Mouse (Mus musculus): ENCODE measurements around the gene Gal3st3.

The Gal3st3 gene

GRCm38 (mm10) chr19:5297903-5298800, at the start of gene Gal3st3:
Gene Gal3st3 (plus strand): TSS chr19:5298331.
- DNase-seq (ENCODE audit: low spot score): no peak

GRCm38 (mm10) chr19:5257140-5257539, 41.0 kb upstream of the Gal3st3 start:
- DNase-seq (ENCODE audit: low spot score): no peak

DNA sequence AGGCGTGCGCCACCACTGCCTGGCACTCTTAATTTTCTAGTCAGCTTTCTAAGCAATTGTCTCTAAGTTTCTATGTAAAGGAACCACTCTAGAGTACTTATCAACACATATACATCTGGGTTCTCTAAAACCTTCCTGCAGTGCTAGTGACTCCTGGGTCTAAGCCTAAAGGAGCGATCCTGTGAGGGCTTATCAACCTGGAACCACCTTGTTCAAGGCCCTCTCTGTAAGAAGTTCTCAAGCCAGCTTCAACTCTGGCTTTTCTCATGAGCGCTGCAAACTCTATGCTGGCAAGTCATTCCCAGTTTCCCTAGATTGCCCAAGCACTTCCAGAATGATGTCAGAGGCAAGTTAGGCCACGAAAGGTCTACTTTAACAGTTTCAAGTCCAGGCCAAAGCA, 31.1 kb upstream of the Gal3st3 start:
- DNase-seq (ENCODE audit: low spot score): no peak

- DNase-seq (ENCODE audit: low spot score): no peak
Measured at GRCm38 (mm10) chr19:5268017-5268416, 30.1 kb upstream of the Gal3st3 start.

DNA sequence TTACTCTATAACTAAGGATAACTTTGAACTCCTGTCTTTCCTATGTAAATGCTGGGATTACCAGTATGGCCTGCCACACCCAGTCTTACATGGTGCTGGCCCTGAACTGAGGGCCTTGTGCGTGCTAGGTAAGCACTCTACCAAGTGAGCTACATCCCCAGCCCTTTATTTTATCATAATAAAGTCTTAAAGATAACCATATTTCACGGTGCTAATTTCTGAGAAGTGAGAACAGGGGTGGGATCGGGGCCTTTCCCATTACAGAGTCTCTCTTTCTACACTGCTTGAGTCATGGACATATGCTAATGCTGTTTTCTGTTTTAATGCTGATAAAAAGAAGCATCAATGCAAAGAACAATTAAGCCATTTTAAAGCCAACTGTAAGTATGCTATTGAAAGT, 29.3 kb upstream of the Gal3st3 start:
- no peak for DNase-seq (ENCODE audit: low spot score)

GRCm38 (mm10) chr19:5269392-5269791, 28.7 kb upstream of the Gal3st3 start:
- no peak for DNase-seq (ENCODE audit: low spot score)

DNA sequence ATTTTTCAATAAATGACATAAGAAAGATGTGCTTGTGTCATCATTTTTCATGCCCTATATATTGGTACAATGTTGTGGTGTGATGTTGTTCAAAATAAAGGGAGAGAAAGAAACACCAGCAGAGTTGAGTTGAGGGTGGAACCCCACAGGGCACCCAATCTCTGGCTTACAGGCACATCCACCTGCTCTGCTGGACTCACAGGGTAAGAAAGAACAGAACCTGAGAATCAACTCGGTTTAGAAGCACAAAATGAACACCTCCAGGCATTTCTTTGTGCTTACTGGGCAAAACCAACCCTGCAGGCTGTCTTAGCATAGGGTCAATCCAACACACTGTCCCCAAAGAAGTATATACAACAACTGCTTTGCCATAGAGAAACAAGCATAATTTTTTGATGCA, 26.7 kb upstream of the Gal3st3 start:
- no peak for DNase-seq (ENCODE audit: low spot score)

GRCm38 (mm10) chr19:5272326-5272795, 25.8 kb upstream of the Gal3st3 start:
- DNase-seq (ENCODE audit: low spot score): no peak

DNA sequence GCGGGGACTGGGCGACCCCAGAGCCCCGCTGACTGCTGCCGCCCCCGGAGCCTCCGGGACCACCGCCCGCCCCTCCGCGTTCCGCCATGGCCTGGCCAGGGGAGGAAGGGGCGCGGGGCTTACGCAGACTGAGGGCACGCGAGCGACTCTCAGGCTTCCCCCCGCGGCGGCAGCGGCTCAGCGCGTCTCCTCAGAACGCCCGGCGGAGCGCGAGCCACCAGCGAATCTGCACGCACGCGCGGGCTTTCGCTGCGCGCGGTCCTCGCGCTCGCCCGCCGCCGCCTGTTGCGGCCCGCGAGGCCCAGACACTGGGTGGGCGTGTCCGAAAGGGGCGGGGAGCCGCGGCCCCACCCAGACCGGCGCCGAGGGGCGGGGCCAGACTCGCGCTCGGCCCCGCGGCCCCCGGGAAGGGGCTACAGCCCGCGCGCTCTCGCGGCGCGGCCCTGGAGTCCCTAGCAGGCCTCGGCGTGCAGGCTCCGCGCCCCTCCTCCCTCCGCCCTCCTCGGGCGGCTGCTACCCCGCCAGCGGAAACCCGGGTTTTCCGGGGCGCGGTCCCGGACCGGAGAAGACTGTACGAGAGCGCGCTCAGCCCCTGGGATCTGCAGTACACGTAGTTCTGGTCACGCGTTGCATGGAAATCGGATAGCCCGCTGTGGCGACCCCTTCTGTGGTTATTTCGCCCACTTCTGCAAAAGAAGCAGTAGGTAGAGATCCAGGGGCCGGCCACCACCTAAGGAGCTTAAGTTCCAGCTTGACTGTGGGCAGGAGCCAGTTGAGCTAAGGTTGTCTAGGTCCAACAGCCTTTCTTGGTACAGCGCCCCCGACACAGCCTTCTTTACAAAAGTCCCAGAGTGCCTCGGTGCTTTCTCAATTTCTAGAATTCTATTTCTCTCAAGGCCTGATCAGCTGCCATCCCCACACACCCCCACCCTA, 25.1 kb upstream of the Gal3st3 start, which contains the start of gene Pacs1:
Gene Pacs1, minus strand, starts transcription at position 319 of the 933 bp plus-strand sequence.
- DNase-seq (ENCODE audit: low spot score): peak; percentile 56

DNA sequence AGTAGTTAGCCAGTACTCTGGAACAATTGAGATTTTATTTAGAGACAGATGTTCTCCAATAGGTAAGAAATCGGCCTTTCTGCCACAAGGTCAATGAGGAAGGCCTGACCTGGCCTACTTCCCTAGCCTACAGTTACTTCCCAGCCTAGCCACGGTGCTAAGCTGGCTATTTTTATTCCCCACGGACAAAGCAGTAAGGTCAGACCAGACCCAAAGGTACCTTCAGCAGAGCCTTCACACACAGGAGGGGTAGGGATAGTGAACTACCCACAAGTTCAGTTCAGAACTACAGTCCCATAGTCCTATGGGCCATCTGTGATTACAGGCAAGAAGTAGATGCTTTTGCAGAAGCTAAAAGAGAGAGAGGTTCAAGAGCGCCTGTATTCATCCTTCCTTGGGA, 24.2 kb upstream of the Gal3st3 start:
- DNase-seq (ENCODE audit: low spot score): no peak

GRCm38 (mm10) chr19:5274641-5275040, 23.5 kb upstream of the Gal3st3 start:
- no peak for DNase-seq (ENCODE audit: low spot score)

GRCm38 (mm10) chr19:5275736-5276135, 22.4 kb upstream of the Gal3st3 start:
- no peak for DNase-seq (ENCODE audit: low spot score)

DNA sequence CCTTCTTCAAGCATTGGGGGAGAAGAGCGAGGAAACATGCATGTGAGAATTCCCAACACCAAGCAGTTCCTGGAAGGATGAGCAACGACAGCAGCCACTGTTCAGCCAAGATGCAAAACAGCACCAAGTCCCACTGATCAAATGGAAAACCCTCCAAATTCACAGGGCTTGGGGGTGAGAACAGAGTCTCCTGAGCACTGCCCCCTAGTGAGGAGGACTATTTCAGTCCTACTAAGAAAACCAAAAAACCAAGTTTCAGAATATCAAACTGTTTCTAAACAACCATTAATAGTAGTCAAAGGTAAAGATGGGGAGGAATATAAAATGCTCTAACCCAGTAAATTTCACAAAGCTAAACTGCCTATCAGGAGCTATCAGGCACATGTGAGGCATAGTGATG, 21.6 kb upstream of the Gal3st3 start:
- DNase-seq (ENCODE audit: low spot score): no peak

DNA sequence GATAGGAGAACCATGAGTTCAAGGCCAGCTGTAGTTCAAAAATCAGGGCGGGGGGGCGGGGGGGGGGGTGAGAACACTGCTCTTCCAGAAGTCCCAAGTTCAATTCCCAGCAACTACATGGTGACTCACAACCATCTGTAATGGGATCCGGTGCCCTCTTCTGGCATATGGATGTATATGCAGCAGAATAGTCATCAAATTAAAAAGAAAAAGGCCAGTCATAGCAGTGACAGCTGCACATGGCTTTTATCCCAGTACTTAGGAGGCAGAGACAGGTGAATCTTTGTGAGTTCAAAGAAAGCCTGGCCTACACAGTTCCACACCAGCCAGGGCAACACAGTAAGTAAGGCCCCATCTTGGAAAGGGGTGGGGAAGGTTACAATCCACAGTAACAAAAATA, 21.0 kb upstream of the Gal3st3 start:
- no peak for DNase-seq (ENCODE audit: low spot score)

GRCm38 (mm10) chr19:5278381-5278780, 19.8 kb upstream of the Gal3st3 start:
- no peak for DNase-seq (ENCODE audit: low spot score)

DNA sequence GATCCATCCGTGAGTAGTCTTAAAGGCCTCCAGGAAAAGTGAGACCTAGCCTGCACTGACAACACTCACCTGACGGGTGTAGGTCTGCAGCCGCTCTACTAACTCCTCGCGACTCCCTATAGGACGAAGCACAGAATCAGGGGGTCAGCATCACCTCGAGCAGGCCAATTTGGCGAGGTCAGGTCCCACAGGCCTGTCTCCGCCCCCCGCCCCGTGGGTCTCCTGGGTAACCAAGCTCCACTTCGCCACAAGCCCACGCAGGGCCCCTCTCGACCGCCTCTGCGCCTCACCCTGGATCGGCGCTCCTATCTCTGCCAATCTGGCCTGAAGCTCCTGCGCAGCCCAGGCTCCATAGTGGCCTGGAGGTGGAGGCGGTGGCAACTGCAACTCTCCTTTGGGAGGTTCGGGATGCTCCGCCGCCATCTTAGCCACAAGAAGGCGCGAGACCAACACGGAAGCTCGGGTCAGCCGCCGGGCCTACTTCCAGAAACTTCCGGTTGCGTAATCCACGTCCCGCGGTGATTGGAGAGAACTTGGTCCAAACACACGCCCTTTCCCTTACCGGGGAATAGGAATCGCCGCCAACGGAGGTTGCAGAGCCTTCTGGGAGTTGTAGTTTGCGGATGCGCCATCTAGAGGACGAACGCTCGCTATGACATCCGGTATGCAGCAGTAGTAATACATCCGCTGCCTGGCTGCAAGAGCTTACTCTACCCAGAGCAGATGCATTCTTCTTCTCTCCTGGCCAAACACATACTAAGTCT, 3.0 kb upstream of the Gal3st3 start, which contains the start of gene Sf3b2:
Gene Sf3b2, minus strand, starts transcription at position 484 of the 764 bp plus-strand sequence.
- DNase-seq (ENCODE audit: low spot score): peak; percentile 97

DNA sequence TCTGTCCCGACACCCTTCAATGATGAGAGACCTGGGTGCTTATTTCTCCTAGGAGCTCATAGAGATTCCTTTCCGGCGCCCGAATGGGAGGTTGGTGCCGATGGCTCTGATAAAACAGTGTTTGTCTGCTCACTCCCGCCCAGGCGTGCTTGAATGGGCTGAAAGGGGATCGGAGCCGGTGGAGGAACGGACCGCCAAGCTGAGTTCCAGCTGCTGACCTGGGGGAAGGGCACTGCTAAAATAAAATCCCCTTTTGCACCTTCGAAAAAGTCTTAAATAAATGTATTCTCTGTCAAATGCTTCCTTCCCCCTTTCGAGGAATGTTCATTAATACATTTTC, 2.4 kb upstream of the Gal3st3 start:
- no peak for DNase-seq (ENCODE audit: low spot score)

DNA sequence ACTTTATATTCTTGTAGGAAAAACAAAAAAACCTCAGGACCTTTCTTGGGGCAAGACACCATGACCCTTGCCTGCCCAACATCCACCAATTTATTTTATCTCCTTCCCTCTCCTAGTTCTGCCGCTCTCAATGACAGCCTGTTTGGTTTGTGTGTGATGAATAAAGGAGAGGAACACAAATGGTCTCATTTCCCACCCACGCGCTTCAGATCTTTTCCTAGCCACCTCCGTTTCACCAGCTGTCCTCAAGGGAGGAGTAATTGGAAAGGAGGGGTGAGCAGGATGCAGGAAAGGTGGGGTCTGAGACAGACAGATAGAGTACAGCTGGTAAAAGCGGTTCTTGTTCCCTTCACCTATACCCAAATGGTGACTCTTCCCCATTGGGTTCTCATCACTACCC, 1.5 kb upstream of the Gal3st3 start:
- DNase-seq (ENCODE audit: low spot score): peak; percentile 71

GRCm38 (mm10) chr19:5300588-5300987, 2.5 kb downstream of the Gal3st3 start:
- DNase-seq (ENCODE audit: low spot score): no peak

DNA sequence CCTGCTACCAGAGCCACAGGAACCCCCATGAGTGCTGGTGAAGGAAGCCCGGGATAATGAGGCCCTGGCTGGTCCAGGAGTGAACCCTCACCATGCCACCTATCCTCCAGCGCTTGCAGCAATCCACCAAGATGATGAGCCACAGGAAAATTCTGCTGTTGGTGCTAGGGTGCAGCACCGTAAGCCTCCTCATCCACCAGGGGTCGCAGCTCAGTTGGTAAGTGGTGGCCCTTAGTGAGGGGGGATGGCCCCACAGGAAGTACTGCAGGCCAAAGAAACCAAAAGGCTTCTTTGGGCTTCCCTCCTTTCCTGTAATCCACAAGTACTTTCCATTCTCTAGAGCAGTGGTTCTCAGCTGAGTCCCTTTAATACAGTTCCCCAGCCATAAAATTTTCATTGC, 4.3 kb downstream of the Gal3st3 start:
- no peak for DNase-seq (ENCODE audit: low spot score)

DNA sequence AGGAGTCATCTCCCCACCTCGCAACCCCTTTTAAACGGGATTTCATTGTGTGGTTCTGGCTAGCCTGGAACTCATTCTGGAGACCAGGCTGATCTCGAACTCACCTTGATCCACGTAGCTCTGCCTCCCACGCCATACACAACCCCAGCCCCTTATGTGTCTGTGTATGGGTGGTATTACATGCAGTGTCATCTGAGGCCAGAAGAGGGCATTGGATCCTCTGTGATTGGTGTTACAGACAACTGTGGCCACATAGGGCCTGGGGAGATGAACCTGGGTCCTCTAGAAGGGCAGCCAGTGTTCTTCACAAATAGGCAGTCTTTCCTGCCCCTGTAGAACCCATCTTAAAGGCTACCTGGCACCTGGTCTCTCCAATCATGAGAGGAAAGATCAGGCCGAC, 8.1 kb downstream of the Gal3st3 start:
- no peak for DNase-seq (ENCODE audit: low spot score)

Measured in layer of hippocampus, adult 9-10 months (tissue).